Mouse (Mus musculus) ES-Bruce4 (cell line): Measurements from ENCODE around the gene Zfp654.

Experiments used
- CTCF ChIP-seq: IDR thresholded peaks from one replicate; pipeline ENCODE4 v1.8.1; 2011; ENCODE audit warnings: low read depth, low read length
- EP300 ChIP-seq: IDR thresholded peaks from 2 replicates; pipeline ENCODE4 v1.6.1; 2011; ENCODE audit warnings: low read depth, low read length; ENCODE audit not compliant: insufficient read depth
- POLR2A ChIP-seq: IDR thresholded peaks from one replicate; pipeline ENCODE4 v1.8.1; 2011; ENCODE audit warnings: low read length; ENCODE audit not compliant: insufficient read depth

DNA sequence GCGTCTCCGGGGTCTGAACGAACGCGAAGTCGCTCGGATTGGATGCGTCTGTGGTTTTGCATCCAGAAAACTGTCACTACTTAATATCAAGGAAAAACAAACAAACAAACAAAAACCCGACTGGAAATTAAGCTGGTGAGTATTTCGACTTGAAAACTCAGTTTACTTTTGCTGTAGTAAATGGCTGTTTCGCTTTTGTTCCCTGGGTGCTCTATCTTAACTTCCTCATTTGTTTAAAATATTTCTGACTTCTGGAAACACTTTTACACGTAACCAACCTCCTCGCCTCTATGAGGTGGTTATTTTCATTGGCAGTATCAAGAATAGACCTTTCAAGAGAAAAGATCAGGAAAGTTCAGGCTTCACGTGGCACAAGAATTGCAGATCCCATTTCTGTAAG is 1.4 kb upstream of the Zfp654 start:
- no peak for TF ChIP-seq POLR2A
- TF ChIP-seq CTCF, result no peak
- TF ChIP-seq EP300, result no peak
